Mouse (Mus musculus) heart, postnatal 25 days (tissue): ENCODE measurements around the gene Mcidas. TPM values are rescaled to one million over a fixed set of nuclear protein-coding genes. Genes with fewer than 3 reads are reported as not detected.
A peak's percentile ranks its signal among the peaks of the same experiment; 100 is the strongest.

ENCODE experiments used
- microRNA-seq: library from miRNA; unstranded; fragments of <30 nt; microRNA quantifications from one replicate; pipeline ENCODE4 v1.2.0, GENCODE M21; 2022
- total RNA-seq, 2 experiments: library from RNA; stranded (reverse); gene quantifications; 2 replicates each; pipeline ENCODE4 v1.2.3; 2021

The Mcidas gene
- total RNA-seq, 2 experiments from 2014 or later, result not detected

Small RNAs within 50 kb of the gene (microRNA-seq; reads per million reads assigned to microRNA genes)
- gene Mir449a (46.7 reads per million, percentile 48 among the genes with 10 or more reads in this experiment), gene Mir449b (not detected), gene Mir449c (not detected)

Other genes starting within 250 kb of the Mcidas start
- gene Plpp1, start 193.1 kb upstream of the Mcidas start, total RNA-seq, result 10 to 100 TPM; 59.4 to 63.6 TPM
- gene Mtrex, start 66.4 kb upstream of the Mcidas start, total RNA-seq, result 10 to 100 TPM; 26.0 to 26.5 TPM
- gene Dhx29, start 66.4 kb upstream of the Mcidas start, total RNA-seq, result 10 to 100 TPM; 13.1 to 13.2 TPM
- under 1 TPM in 1 of 2 experiments, not detected in 1; 0.26 TPM for gene Ccno, start 6.0 kb upstream of the Mcidas start, total RNA-seq
- gene Cdc20b, start 41.3 kb downstream of the Mcidas start, total RNA-seq, result not detected
- 10 to 100 TPM; 37.7 to 41.6 TPM for gene Gpx8, start 52.6 kb downstream of the Mcidas start, total RNA-seq
- gene Gzma, start 107.1 kb downstream of the Mcidas start, total RNA-seq, result under 1 TPM in 1 of 2 experiments, not detected in 1; 0.42 TPM
- gene Esm1, start 215.8 kb downstream of the Mcidas start, total RNA-seq, result under 1 TPM; 0.70 to 0.95 TPM
- gene Gzmk, start 232.1 kb downstream of the Mcidas start, total RNA-seq, result not detected